Mouse (Mus musculus) mouse trophoblast stem cell (cell line): ENCODE data around the gene Anln.
"Not testable (repeated sequence)": the region's sequence is repeated elsewhere in the genome, so short reads cannot be mapped to it uniquely, and the experiment has no call there.

ENCODE experiments used
- in situ Hi-C, 2 experiments: fragments of 300-500 bp; cut with MseI, MboI; formaldehyde crosslinking; loops; 2 replicates in 1 of 2; 3 replicates in 1 of 2; pipeline ENCODE4 v1.15.1; 2025

Gene Anln

DNA sequence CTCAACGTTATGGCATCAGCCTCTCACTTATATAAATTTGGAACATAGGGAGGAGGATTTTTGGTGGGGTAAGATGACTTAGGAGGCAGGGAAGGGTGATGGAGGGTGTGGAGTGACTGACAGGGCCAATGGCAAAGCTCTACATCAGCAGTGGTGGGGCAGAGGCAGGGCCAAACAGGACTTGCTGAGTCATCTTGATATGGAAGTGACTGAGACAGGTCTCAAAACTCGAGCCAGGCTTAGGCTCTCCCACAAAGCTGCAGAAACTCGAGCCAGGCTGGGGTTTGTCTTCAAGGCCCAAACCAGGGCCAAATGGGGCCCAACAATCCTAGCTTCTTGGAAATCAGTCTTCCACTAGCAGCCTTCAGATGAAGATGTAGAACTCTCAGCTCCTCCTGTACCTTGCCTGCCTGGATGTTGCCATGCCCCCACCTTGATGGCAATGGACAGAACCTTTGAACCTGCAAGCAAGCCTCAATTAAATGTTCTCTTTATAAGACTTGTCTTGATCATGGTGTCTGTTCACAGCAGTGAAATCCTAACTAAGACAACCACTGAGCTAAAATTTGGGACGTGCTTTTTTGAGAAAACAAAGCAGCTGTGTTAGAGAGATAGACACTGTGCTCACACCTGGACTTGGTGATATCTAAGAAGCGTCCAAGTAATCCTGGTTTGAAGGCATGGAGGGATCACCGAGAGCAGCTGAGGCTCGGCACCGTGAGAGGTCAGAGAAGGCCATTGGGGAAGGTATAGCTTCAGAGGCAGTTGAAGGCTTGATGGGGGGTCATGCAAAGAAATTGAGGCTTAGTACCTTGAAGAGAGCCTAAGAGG is 66.4 kb downstream of the Anln start:
- in situ Hi-C loops: no loop called here

DNA sequence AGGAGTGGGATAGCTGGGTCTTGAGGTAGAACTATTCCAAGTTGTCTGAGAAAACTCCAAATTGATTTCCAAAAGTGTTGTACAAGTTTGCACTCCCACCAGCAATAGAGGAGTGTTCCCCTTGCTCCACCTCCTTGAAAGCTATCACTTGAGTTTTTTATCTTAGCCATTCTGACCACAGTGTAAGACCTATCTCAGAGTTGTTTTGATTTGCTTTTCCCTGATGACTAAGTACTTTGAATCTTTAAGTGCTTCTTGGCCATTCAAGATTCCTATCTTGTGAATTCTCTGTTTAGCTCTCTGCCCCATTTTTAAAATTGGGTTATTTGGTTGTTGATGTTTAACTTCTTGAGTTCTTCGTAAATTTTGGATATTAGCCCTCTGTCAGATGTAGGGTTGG is 69.9 kb downstream of the Anln start:
- in situ Hi-C loops: no loop called here

DNA sequence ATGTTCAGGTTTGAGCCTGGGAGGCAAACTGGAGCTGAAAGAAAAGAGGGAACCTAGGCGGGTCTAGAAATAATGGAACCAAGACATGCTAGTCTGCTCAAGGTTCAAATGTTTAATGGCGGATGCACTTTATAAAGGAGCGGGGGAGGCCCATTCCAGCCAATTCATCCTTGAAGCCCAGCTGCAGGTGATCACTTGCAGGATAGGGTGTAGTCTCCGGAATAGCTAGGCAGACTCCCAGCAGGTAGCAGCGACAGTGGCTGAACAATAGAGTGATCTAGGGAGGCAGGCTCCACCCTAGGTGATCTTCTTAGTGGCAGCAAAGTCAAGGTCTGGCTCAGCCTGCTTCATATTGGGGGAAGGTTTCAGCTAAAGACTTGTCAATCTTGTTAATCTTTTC is 72.9 kb downstream of the Anln start:
- in situ Hi-C loops: not testable (repeated sequence)

- in situ Hi-C loops: no loop called here
Observed at GRCm38 (mm10) chr9:22314066-22314465, 74.9 kb downstream of the Anln start.

DNA sequence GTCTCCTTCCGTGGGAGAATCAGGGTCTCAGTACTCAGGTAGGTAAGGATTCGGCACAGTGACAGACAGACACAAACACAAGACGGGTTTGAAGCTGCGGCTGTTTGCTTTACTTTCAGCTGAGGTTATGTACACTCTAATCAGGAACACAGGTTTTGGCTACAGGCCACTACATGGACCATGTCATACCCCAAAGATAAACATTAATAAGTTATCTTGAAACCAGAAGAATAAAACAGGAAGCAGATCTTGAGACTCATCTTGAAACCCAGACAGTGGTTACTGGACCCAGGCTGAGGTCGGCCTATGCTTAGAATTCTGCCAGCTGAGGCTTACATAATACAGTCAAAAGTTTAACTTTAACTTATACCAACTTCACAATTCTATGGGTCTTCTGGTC is 75.8 kb downstream of the Anln start:
- in situ Hi-C loops: no loop called here

GRCm38 (mm10) chr9:22309651-22310050 is 79.3 kb downstream of the Anln start:
- in situ Hi-C loops: no loop called here

- in situ Hi-C loops: not testable (repeated sequence)
Observed at GRCm38 (mm10) chr9:22307920-22308262, 81.1 kb downstream of the Anln start.

DNA sequence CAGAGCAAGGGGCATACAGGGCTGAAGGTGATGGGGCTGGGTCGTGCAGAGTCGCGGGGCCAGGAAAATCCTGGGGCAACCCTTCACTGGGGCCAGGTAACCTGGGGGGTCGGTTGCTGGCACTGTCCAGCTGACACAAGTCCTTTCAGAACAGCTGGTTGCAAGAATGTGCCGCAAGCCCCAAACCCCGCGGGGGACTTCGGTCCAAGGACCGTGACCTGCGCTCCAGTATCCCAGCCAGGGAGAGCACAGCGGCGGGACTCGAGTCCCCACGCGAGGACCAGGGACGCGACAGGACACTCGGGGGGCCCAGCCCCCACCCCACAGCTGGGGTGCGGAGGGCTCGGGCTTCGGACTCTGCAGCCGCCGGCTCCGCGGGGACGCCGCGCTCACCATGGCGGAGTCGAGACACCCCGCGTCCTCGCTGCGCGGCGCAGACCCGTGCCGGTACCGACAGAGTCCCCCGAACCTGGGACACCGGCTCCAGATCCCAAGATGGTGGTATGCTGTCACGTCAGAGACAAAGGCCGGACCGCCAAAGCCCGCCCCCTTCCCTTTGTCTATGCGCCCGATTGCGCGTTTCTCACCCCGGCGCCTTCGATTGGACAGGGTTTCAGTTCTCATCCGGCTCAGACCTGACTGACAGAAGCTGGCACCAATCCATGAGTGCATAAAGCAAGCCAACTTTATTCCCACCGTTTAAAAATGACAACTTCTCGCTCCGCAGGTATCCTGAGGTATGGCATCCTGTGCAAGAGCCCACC is 81.7 kb downstream of the Anln start, which contains the start of gene Zfp810:
Gene Zfp810 (minus strand): TSS at position 493 of the 764 bp plus-strand sequence.
- in situ Hi-C loops: no loop called here

DNA sequence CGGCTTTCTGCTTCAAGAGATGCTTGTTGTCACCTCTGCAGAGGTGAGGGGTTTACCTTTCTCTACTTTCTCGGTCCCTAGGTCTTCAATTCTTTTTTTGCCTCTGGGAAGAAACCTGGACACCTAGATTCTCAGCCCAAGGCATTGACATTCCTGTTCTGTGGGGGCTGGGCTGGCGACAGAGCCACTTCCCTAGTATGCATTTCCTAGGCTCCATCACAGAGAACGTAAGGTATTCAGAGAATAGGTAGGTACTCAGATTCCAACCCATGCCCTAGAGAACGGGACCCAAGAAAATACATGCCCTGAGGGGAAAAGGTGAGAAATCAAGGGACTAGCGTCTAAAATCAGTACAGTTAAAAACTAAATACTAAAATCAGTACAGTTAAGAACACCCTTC is 82.3 kb downstream of the Anln start:
- in situ Hi-C loops: no loop called here

- in situ Hi-C loops: no loop called here
Observed at GRCm38 (mm10) chr9:22302199-22302598, 86.8 kb downstream of the Anln start.
